Mouse (Mus musculus): ENCODE measurements around the gene Scd1. TPM values are rescaled to one million over a fixed set of nuclear protein-coding genes. Genes with fewer than 3 reads are reported as not detected.
A peak's percentile ranks its signal among the peaks of the same experiment; 100 is the strongest.

The Scd1 gene
- total and polyA plus RNA-seq, 3 experiments = 225 to 314 (median 244) TPM

DNA sequence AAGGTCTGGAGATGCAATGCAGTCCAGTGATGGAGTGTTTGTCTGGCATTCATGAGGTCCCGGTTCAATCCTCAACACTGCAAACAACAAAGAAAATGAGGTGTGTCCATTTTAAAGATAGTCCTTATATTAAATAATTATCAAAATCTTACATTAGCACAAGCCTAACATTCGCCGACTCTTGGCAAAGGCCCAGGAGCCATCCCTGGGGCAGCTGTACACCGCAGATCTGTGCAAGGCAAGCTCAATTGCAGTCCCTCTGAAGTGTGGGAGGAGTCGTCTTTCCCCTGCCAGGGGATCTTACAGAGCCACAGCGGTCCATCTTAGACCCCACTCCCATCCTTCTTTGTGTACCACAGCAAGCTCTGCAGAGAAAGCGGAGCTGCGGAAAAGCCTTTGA is 49.0 kb downstream of the Scd1 start:
- Histone ChIP-seq H3K27me3 (replicated peaks) (no peaks in the 10 kb centered on the region), H3K27ac (ENCODE audit: insufficient read depth, low read depth) (no peak overlapping the region), H3K4me2 (ENCODE audit: insufficient read depth, low read depth, poor library complexity, severe bottlenecking) (no peak overlapping the region), H3K36me3 (replicated peaks in 1 of 2; ENCODE audit: control insufficient read depth in 1 of 2, insufficient read depth in 1 of 2, low read length in 1 of 2) (no peaks in the 10 kb centered on the region), H3K4me3 (replicated peaks in 1 of 3; ENCODE audit: low read depth in 2 of 3, low read length in 2 of 3, poor library complexity in 1 of 3) (no peak overlapping the region), H3K9me3 (replicated peaks; ENCODE audit: low read length) (no peaks in the 10 kb centered on the region), H3K79me2 (replicated peaks; ENCODE audit: control insufficient read depth, extremely low read depth, insufficient read depth, poor library complexity, severe bottlenecking) (no peaks in the 10 kb centered on the region), H3K9ac (ENCODE audit: insufficient read depth, low read depth) (no peak overlapping the region), H3K4me1 (ENCODE audit: control insufficient read depth in 1 of 2, insufficient read depth in 2 of 2) (peaks cover 0 to 4% of the 10 kb centered on the region in 2 experiments; a peak in 1 of 4 replicates)
- dilution Hi-C loops (cut with MboI; ENCODE audit: extremely low pct_ligation_motif_present, extremely low pct_unique_long_range_greater_than_20kb, low sequenced_read_pairs) (no loop called here), in situ Hi-C loops (cut with MboI; ENCODE audit: low pct_ligation_motif_present, low pct_unique_long_range_greater_than_20kb, low sequenced_read_pairs) (no loop called here)
- DNase-seq (ENCODE audit: extremely low read depth) = no peak
- TF ChIP-seq MAFK (IDR thresholded peaks at IDR 0.05; ENCODE audit: insufficient replicate concordance, low read length) (no peak), RAD21 (IDR thresholded peaks at IDR 0.05; ENCODE audit: low read depth, low read length) (no peak), ETS1 (conservative IDR thresholded peaks at IDR 0.05; ENCODE audit: low read depth, low read length) (no peak), CHD1 (IDR thresholded peaks at IDR 0.05; ENCODE audit: low read depth, low read length) (no peak), JUND (conservative IDR thresholded peaks at IDR 0.05; ENCODE audit: low read depth, low read length) (no peak), GABPA (IDR thresholded peaks at IDR 0.05; ENCODE audit: insufficient replicate concordance, low read depth, low read length) (no peak), MXI1 (IDR thresholded peaks at IDR 0.05; ENCODE audit: low read depth, low read length) (no peak), TCF12 (IDR thresholded peaks at IDR 0.05; ENCODE audit: low read depth, low read length) (no peak), NRF1 (IDR thresholded peaks at IDR 0.05; ENCODE audit: low read depth, low read length) (no peak), RCOR1 (conservative IDR thresholded peaks at IDR 0.05; ENCODE audit: low read depth, low read length) (no peak), IRF4 (IDR thresholded peaks at IDR 0.05; ENCODE audit: low read depth, low read length) (no peak), ZMIZ1 (IDR thresholded peaks at IDR 0.05; ENCODE audit: low read depth, low read length) (no peak), USF2 (conservative IDR thresholded peaks at IDR 0.05; ENCODE audit: low read depth, low read length) (no peak), NELFE (IDR thresholded peaks at IDR 0.05; ENCODE audit: low read depth, low read length) (no peak), PAX5 (IDR thresholded peaks at IDR 0.05; ENCODE audit: low read length) (no peak), MEF2A (IDR thresholded peaks at IDR 0.05; ENCODE audit: borderline replicate concordance, low read depth, low read length) (no peak), ZC3H11A (IDR thresholded peaks at IDR 0.05; ENCODE audit: low read depth, low read length) (no peak), CHD2 (IDR thresholded peaks at IDR 0.05; ENCODE audit: low read length) (no peak), KAT2A (IDR thresholded peaks at IDR 0.05; ENCODE audit: insufficient replicate concordance, low read length) (no peak)

DNA sequence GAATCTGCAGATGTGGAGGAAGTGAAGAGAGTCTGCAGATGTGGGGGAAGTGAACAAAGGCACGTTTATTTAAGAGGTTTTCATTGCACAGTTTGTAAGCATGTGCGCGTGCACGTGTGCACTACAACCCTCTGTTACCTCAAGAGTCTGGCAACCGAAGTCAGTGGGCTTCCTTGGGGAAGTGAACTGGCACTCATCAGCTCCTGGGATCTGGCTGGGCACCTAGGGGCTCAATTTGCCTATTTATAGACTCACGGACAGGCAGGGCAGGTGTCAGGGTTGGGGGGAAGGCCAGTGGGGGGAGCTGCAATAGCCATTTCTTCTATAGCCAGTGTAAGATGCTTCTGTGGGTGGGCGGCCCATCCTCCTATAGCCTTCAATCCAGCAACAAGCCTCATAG is 55.9 kb downstream of the Scd1 start:
- H3K9ac ChIP-seq (ENCODE audit: insufficient read depth, low read depth) = no peak overlapping the region
- H3K27me3 ChIP-seq (replicated peaks) = no peaks in the 10 kb centered on the region
- H3K27ac ChIP-seq (ENCODE audit: insufficient read depth, low read depth) = no peak overlapping the region
- H3K79me2 ChIP-seq (replicated peaks; ENCODE audit: control insufficient read depth, extremely low read depth, insufficient read depth, poor library complexity, severe bottlenecking) = no peaks in the 10 kb centered on the region
- DNase-seq (ENCODE audit: extremely low read depth) = no peak
- dilution Hi-C loops (cut with MboI; ENCODE audit: extremely low pct_ligation_motif_present, extremely low pct_unique_long_range_greater_than_20kb, low sequenced_read_pairs) = no loop called here
- in situ Hi-C loops (cut with MboI; ENCODE audit: low pct_ligation_motif_present, low pct_unique_long_range_greater_than_20kb, low sequenced_read_pairs) = no loop called here
- 0 out of 2 replicates have a peak, but pooled peaks have one; percentile 6 for TF ChIP-seq BHLHE40 (IDR thresholded peaks at IDR 0.05; ENCODE audit: low read depth, low read length)
- no peak for TF ChIP-seq PAX5 (IDR thresholded peaks at IDR 0.05; ENCODE audit: low read length)
- H3K4me2 ChIP-seq (ENCODE audit: insufficient read depth, low read depth, poor library complexity, severe bottlenecking) = no peak overlapping the region
- peaks cover 8% of the 10 kb centered on the region for H3K9me3 ChIP-seq (replicated peaks; ENCODE audit: low read length)
- peaks cover 2 to 8% of the 10 kb centered on the region in 2 experiments; a peak in 2 of 4 replicates for H3K4me1 ChIP-seq (ENCODE audit: control insufficient read depth in 1 of 2, insufficient read depth in 2 of 2)
- H3K4me3 ChIP-seq (replicated peaks in 1 of 3; ENCODE audit: low read depth in 2 of 3, low read length in 2 of 3, poor library complexity in 1 of 3) = no peak overlapping the region
- no peaks in the 10 kb centered on the region for H3K36me3 ChIP-seq (replicated peaks in 1 of 2; ENCODE audit: control insufficient read depth in 1 of 2, insufficient read depth in 1 of 2, low read length in 1 of 2)
